Mouse (Mus musculus): ENCODE measurements at regions not wholly inside any gene's neighbourhood (a gene's known extent, or its start where the extent isn't known, plus 50 kb on each side); places are given as distances from the start of the nearest gene placed in this dataset.

DNA sequence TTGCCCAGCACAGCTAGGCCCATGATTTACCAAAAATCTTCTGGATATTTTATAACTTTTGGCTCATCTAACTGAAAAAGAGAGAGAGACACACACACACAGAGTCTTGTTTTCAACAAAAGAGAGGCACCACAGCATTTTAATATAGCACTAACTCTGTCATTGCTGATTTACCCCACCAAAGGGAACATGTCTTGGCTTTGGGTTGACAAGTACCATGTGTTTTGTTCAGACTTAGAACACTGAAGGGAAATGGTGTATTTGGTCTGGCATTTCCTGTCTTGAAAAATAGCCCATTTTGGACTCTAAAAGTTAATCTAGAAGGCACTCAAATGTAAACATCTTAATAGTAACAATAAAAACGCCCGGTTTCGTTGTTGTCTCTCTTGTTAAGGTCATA, 432.7 kb upstream of the Ptger4 start:
- Histone ChIP-seq H3K9me3 (no peaks in the 10 kb centered on the region), H3K27me3 (no peaks in the 10 kb centered on the region), H3K4me2 (no peak overlapping the region), H3K4me1 (no peaks in the 10 kb centered on the region), H3K36me3 (no peaks in the 10 kb centered on the region), H3K9ac (no peak overlapping the region), H3K4me3 (no peak overlapping the region), H3K27ac (no peak overlapping the region)
- no peak for ATAC-seq (ENCODE audit: insufficient number of reproducible peaks, low FRiP score, low TSS enrichment, low read depth)
- 61% methylated on average over 3 of the region's 3 CpGs for WGBS

DNA sequence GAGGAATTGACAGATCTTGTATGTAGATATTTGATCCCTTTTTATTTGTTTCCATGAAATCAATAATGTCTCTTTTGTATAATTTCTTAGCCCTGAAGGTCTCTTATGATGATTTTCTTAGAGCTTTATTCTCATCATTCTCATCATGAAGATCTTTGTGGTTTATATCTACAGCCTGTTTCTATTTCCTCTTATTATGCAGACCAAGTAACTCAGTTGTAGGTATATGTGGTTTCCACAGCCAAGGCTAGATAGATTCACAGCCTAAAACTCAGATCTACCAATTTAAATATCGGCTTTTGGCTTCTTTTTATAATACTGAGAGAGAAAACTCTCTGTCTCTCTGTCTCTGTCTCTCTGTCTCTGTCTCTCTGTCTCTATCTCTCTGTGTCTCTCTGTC, 449.8 kb upstream of the Ptger4 start:
- Histone ChIP-seq H3K9ac (no peak overlapping the region), H3K27ac (no peak overlapping the region), H3K4me3 (no peak overlapping the region), H3K4me1 (no peaks in the 10 kb centered on the region), H3K36me3 (no peaks in the 10 kb centered on the region), H3K27me3 (no peaks in the 10 kb centered on the region), H3K4me2 (no peak overlapping the region), H3K9me3 (no peaks in the 10 kb centered on the region)
- no peak for ATAC-seq (ENCODE audit: insufficient number of reproducible peaks, low FRiP score, low TSS enrichment, low read depth)
- WGBS = 88% methylated on average over 1 of the region's 1 CpGs

DNA sequence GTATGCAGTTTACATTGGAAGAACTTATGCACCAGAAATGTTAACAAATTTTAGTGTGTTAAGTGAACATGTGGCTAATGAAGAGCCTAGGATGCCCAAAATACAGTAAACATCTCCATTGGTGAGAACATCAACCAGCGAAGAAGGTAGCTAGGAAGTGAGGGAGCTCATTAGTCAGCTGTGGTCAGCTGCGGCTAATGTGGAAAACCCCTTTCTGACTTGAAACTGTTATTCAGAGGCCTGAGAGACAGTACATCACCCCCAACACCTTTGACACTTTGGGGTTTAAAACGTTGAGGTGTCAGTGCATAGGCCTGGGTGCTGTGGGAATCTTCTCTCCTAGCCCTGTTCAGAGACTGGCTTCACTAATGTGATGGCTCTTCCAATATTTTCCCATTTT, 451.0 kb upstream of the Ptger4 start:
- H3K36me3 ChIP-seq = no peaks in the 10 kb centered on the region
- no peak overlapping the region for H3K4me3 ChIP-seq
- no peak overlapping the region for H3K9ac ChIP-seq
- H3K4me1 ChIP-seq = no peaks in the 10 kb centered on the region
- no peak overlapping the region for H3K27ac ChIP-seq
- no peaks in the 10 kb centered on the region for H3K27me3 ChIP-seq
- H3K4me2 ChIP-seq = no peak overlapping the region
- WGBS = 75% methylated on average over 3 of the region's 3 CpGs
- ATAC-seq (ENCODE audit: insufficient number of reproducible peaks, low FRiP score, low TSS enrichment, low read depth) = no peak
- no peaks in the 10 kb centered on the region for H3K9me3 ChIP-seq

DNA sequence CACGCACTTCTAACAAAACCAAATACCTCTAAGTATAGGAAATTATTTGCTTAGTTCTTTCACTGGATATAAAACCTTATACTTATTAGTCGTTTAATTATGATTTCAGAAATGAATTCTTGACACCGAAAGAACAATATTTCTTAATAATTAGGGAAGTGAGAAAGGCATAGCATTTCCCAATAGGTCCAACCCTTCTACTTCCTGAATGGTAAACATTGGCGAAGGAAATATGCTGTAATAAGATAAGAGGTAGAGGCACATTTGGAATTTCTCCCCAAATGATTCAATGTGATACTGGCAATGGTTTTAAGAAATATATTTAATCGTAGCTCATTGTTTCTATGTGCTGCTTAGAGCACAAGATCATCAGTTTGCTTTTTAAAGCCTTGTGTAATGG, 464.5 kb upstream of the Ptger4 start:
- 81% methylated on average over 5 of the region's 5 CpGs for WGBS
- Histone ChIP-seq H3K4me3 (no peak overlapping the region), H3K4me1 (no peaks in the 10 kb centered on the region), H3K27ac (no peak overlapping the region), H3K36me3 (no peaks in the 10 kb centered on the region), H3K9me3 (no peaks in the 10 kb centered on the region), H3K9ac (no peak overlapping the region), H3K4me2 (no peak overlapping the region), H3K27me3 (no peaks in the 10 kb centered on the region)
- no peak for ATAC-seq (ENCODE audit: insufficient number of reproducible peaks, low FRiP score, low TSS enrichment, low read depth)

DNA sequence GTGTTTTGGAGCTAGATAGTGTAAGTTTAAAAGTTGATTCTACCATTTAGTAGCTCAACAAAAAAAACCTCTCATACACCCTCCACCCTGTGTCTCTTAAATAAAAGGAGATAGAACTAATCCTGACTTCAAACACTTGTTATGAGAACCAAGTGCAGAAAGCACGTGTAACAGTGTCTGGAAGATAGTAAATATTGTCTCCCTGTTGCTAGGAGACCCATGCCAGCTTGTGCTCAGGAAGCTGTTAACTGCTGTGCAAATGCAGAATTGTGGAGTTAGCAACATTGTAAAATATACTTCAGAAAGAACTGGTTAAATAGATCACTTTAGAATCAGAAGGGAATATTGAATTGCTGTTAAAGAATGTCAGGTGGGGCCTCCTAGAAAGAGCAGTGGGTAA, 496.7 kb upstream of the Ptger4 start:
- H3K4me2 ChIP-seq = no peak overlapping the region
- H3K4me1 ChIP-seq = no peaks in the 10 kb centered on the region
- no peak overlapping the region for H3K4me3 ChIP-seq
- H3K27me3 ChIP-seq = no peaks in the 10 kb centered on the region
- no peaks in the 10 kb centered on the region for H3K9me3 ChIP-seq
- 11% methylated on average over 1 of the region's 1 CpGs for WGBS
- no peak for ATAC-seq (ENCODE audit: insufficient number of reproducible peaks, low FRiP score, low TSS enrichment, low read depth)
- H3K36me3 ChIP-seq = no peaks in the 10 kb centered on the region
- H3K27ac ChIP-seq = no peak overlapping the region
- H3K9ac ChIP-seq = no peak overlapping the region

DNA sequence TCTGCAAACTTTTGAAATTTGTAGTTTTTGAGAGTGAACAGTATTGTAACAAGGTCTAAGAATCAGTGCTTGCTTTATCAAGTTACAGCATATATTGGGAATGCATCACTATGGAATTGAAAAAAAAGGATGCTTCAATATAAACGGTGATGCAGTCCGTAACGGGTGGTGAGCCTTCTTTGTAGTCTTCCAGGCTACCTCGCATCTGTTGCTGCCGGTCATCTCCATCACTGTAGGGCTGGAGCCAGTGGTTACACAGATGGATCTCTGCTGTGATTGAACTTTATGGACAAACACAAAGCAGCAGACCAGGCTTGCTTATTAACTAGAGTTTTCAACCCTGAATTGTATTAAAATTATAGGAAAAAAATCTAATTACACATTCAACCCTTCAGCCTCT, 499.9 kb upstream of the Ptger4 start:
- Histone ChIP-seq H3K4me3 (no peak overlapping the region), H3K9ac (no peak overlapping the region), H3K27ac (no peak overlapping the region), H3K4me1 (no peaks in the 10 kb centered on the region), H3K27me3 (no peaks in the 10 kb centered on the region), H3K36me3 (no peaks in the 10 kb centered on the region), H3K4me2 (no peak overlapping the region), H3K9me3 (no peaks in the 10 kb centered on the region)
- WGBS = 85% methylated on average over 5 of the region's 5 CpGs
- no peak for ATAC-seq (ENCODE audit: insufficient number of reproducible peaks, low FRiP score, low TSS enrichment, low read depth)

DNA sequence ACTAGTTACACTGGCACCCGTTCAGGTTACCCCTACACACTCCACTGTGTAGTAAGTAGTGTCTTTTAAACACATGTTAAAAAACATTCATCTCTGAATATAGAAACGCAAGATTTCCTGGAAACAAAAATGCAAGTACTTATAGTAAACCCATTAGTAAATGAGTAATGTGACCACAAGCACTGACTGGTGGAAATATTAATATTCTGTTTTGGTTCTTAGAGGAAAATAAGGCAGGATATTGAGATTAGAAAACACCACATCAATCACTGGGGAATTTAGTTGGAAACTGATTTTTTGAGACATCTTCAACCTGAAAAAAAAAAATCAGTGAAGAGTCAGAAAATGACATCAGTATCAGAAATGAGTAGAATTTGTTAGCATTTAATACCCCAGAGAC, 514.7 kb upstream of the Ptger4 start:
- no peak for ATAC-seq (ENCODE audit: insufficient number of reproducible peaks, low FRiP score, low TSS enrichment, low read depth)
- H3K4me3 ChIP-seq = no peak overlapping the region
- WGBS = 78% methylated on average over 2 of the region's 2 CpGs

DNA sequence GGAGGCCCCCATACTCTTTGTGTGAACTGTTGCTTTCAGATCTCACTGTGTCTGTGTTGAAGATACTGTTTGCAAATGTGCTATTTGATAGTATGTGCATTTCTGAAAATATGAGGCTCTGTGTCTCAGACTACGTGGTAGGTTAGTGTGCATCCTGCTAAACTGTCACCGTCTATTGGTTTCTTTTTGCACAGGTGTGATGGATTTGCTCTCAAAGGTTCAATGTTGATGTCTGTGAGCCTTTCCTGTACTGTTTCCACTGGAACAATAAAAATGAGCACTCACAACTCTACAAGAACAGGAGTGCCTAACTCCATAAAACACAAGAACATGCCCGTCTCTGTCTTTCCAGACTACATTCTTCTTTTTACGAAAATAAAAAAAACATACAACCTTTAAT, 518.2 kb upstream of the Ptger4 start:
- Histone ChIP-seq H3K4me3 (no peak overlapping the region), H3K36me3 (no peaks in the 10 kb centered on the region), H3K9me3 (no peaks in the 10 kb centered on the region), H3K27ac (no peak overlapping the region), H3K4me2 (no peak overlapping the region), H3K9ac (no peak overlapping the region), H3K27me3 (no peaks in the 10 kb centered on the region), H3K4me1 (no peaks in the 10 kb centered on the region)
- ATAC-seq (ENCODE audit: insufficient number of reproducible peaks, low FRiP score, low TSS enrichment, low read depth) = no peak
- WGBS = 64% methylated on average over 4 of the region's 4 CpGs

More for the DNA sequence above, 514.7 kb upstream of the Ptger4 start:
- no peaks in the 10 kb centered on the region for H3K9me3 ChIP-seq
- H3K27ac ChIP-seq = no peak overlapping the region
- no peaks in the 10 kb centered on the region for H3K4me1 ChIP-seq
- H3K27me3 ChIP-seq = no peaks in the 10 kb centered on the region
- no peaks in the 10 kb centered on the region for H3K36me3 ChIP-seq
- no peak overlapping the region for H3K9ac ChIP-seq
- H3K4me2 ChIP-seq = no peak overlapping the region

DNA sequence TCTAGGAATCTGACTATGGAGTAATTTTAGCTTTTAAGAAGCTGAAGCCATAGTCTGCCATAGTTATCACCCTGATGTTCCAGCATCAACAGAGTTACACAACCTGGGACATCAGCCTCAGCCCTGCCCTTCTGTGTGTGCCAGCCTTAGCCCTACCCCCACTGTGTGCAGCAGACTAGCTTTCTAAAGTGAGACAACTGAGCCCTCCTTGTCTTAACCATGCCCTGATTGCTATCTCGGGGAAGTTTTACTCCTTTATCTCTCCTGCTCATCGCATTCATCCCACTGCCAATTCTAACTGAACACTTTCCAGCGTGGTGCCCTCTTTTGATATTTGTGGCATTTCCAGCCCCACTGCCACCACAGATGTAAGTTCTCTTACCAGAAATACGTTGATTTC, 522.5 kb upstream of the Dab2 start:
- no peaks in the 10 kb centered on the region for H3K27me3 ChIP-seq
- no peaks in the 10 kb centered on the region for H3K9me3 ChIP-seq
- no peak overlapping the region for H3K4me2 ChIP-seq
- no peak overlapping the region for H3K4me3 ChIP-seq
- no peaks in the 10 kb centered on the region for H3K4me1 ChIP-seq
- 80% methylated on average over 4 of the region's 4 CpGs for WGBS
- no peak for ATAC-seq (ENCODE audit: insufficient number of reproducible peaks, low FRiP score, low TSS enrichment, low read depth)
- no peak overlapping the region for H3K9ac ChIP-seq
- H3K27ac ChIP-seq = no peak overlapping the region
- no peaks in the 10 kb centered on the region for H3K36me3 ChIP-seq

DNA sequence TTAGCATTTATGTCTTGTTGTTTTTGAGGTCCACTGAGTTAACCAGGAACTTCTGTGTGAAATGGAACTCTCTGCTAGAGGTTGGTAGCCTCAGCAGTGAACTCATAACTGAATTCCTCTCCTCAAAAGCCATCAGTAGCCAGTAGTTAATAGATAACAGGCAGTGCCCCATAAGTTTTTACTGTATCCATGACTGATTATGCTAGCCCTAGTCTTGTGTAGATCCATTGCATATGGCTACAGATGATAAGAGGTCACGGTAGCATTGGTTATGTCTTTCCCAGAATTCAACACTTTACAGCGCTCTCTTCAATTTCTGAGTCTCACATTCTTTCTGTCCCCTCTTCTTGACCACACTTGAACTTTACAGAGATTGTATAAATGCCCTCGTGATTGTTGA, 499.7 kb upstream of the Dab2 start:
- WGBS = 91% methylated on average over 3 of the region's 3 CpGs
- no peak overlapping the region for H3K9ac ChIP-seq

DNA sequence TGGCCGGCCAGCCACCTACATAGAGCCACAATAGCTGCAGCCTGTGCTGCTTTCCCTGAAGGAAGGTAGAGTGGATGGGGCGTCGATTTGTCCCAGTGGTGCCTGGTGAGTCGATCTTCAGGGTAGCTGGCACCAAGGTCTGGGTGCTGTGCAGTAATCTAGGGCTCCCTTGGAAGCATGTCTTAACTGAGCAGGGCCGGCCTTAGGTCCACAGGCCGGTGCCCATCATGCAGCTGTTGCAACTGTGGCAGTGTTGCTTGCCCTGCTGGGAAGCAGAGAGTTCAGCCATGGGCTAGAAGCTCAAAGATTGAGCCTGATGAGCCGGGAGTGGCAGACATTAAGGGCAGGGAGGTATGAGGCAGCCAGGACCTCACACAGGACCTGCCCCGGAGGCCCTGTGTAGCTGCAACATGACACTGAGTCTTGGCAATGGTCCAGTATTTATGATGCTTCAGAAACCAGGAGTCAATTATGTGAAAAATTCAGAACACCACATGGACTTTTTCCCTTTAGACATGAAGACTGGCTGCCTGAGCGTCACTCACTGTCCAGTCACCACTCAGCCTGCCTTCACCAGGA, 488.3 kb upstream of the Dab2 start:
- Histone ChIP-seq H3K4me2 (no peak overlapping the region), H3K9me3 (no peaks in the 10 kb centered on the region), H3K9ac (no peak overlapping the region), H3K36me3 (no peaks in the 10 kb centered on the region), H3K4me3 (no peak overlapping the region), H3K27me3 (no peaks in the 10 kb centered on the region), H3K27ac (no peak overlapping the region), H3K4me1 (0 out of 2 replicates have a peak, but pooled peaks cover 8% of the 10 kb centered on the region)
- peak; percentile 63; the same call in 1 of the 2 replicates for ATAC-seq (ENCODE audit: insufficient number of reproducible peaks, low FRiP score, low TSS enrichment, low read depth)
- WGBS = 50% methylated on average over 9 of the region's 9 CpGs

More for the DNA sequence above, 499.7 kb upstream of the Dab2 start:
- Histone ChIP-seq H3K4me3 (no peak overlapping the region), H3K4me1 (no peaks in the 10 kb centered on the region), H3K27ac (no peak overlapping the region), H3K27me3 (no peaks in the 10 kb centered on the region), H3K36me3 (no peaks in the 10 kb centered on the region), H3K9me3 (no peaks in the 10 kb centered on the region), H3K4me2 (no peak overlapping the region)
- ATAC-seq (ENCODE audit: insufficient number of reproducible peaks, low FRiP score, low TSS enrichment, low read depth) = no peak

DNA sequence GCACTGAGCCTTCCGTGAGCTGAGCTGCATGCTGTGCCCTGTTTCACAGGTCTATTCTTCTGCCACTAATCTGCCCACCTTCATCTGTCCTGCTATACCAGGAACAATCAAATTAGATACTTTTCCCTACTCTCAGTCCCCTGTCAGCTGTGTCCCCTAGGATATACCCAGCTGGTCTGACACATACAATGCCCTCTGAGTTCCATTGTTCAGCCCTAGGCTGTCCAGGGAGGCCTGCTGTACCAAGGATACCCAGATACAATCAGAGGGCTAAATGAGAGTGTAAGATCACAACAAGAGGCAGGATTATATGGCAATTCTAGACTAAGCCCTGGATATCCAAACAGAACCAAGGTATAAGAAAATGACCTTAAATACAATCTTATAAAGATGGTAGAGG, 487.6 kb upstream of the Dab2 start:
- no peak overlapping the region for H3K4me3 ChIP-seq
- ATAC-seq (ENCODE audit: insufficient number of reproducible peaks, low FRiP score, low TSS enrichment, low read depth) = no peak
- WGBS = 92% methylated on average over 1 of the region's 1 CpGs
- no peak overlapping the region for H3K9ac ChIP-seq
- no peak overlapping the region for H3K27ac ChIP-seq
- no peaks in the 10 kb centered on the region for H3K9me3 ChIP-seq
- H3K4me2 ChIP-seq = no peak overlapping the region
- H3K36me3 ChIP-seq = no peaks in the 10 kb centered on the region
- no peaks in the 10 kb centered on the region for H3K27me3 ChIP-seq
- 0 out of 2 replicates have a peak, but pooled peaks cover 8% of the 10 kb centered on the region for H3K4me1 ChIP-seq

DNA sequence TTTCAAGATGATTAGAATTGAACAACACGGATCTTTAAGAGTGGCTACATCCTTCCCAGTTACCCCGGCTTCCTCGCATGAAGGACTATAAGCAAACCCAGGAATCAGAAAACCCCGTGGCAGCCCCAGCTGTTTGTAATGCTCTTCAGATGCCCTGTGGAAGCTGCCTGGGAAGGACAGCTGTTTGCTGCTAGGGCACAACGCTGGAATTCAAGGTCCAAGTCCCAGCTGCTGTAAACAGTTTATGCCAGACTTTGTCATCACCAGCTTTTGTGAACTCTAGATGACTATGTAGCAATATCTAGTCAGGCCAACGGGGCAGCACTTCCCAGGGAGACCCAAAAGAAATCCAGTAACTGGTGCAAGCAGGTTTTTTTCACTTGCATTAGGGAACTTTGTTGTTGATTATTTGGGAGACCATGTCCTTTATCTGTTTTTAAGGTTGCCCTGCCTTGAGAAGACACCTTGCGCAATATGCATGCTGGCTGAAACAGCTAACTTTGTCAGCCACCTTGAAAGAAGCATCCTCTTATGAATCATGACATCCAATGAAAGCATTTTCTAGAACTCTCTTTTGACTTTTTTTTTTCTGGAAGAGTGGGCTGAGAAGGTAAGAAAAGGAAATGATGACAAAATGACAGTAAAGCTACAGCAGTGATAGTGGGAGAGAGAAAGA, 481.5 kb upstream of the Dab2 start:
- H3K4me2 ChIP-seq = no peak overlapping the region
- H3K27me3 ChIP-seq = no peaks in the 10 kb centered on the region
- WGBS = 46% methylated on average over 7 of the region's 7 CpGs
- ATAC-seq (ENCODE audit: insufficient number of reproducible peaks, low FRiP score, low TSS enrichment, low read depth) = no peak
- peaks cover 2% of the 10 kb centered on the region; the same call in 1 of the 2 replicates for H3K4me1 ChIP-seq
- no peak overlapping the region for H3K4me3 ChIP-seq
- H3K27ac ChIP-seq = no peak overlapping the region
- no peak overlapping the region for H3K9ac ChIP-seq
- no peaks in the 10 kb centered on the region for H3K9me3 ChIP-seq
- no peaks in the 10 kb centered on the region for H3K36me3 ChIP-seq
